Mouse (Mus musculus): ENCODE data around the gene Gm20388. TPM values are rescaled to one million over a fixed set of nuclear protein-coding genes. Genes with fewer than 3 reads are reported as not detected.

The Gm20388 gene
- total RNA-seq, 1 experiment, result 27.0 TPM

DNA sequence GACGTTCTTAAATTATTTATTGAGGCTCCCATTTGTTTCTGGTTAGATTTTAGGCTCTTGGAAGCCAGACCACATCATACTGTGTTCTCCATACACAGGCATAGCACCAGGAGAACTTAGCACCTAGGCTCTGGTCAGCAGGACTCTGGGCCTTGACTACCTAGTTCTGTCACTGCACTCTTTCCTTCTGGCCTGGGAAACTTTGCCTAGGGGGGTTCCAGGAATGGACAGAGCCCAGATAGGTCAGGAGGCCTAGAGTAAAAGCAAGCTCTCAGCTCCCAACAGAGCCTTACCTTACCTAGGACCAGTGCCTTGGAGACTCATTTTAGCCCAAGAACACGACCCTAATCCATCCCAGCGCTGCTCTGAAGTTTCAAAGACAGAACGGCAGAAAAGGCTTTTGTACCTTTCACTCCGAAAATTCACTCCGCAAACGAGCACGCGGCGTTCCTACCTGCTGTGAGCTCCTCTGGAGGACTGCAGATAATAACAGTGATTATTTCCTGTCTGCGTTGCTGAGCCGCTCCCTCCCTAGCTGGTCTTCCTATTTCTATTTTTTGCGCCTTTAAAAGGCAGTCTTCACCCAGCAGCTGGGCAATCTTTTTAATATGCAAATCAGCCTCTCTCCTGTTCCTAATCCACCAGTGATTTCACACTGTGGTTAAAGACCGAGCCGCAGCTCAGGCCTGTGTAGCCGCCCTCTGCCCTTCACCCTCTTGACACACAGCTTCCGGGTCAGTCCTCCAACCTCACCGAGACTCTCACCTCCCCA, 3843.1 kb downstream of the Gm20388 start:
- no peak overlapping the region; the same call in 1 of the 2 replicates for H3K27ac ChIP-seq (ENCODE audit: insufficient read depth, low read depth, low read length, poor library complexity, severe bottlenecking)
- TF ChIP-seq HCFC1 (IDR thresholded peaks at IDR 0.05; ENCODE audit: borderline replicate concordance, insufficient read depth, low read length) (no peak), ZC3H11A (IDR thresholded peaks at IDR 0.05; ENCODE audit: borderline replicate concordance, low read depth, low read length) (no peak), MAFK (IDR thresholded peaks at IDR 0.05; ENCODE audit: insufficient read depth, low read depth, low read length) (no peak), CHD2 (IDR thresholded peaks at IDR 0.05; ENCODE audit: low read depth, low read length) (no peak), ZNF384 (IDR thresholded peaks at IDR 0.05; ENCODE audit: low read depth, low read length) (no peak)
- peak overlapping the region; percentile 32 to 40 for H3K4me3 ChIP-seq (ENCODE audit: insufficient read depth in 1 of 2, low read depth in 1 of 2, low read length in 2 of 2, poor library complexity in 1 of 2, severe bottlenecking in 1 of 2)
- peaks cover 2 to 35% of the 10 kb centered on the region in 2 experiments; a peak in 3 of 4 replicates for H3K4me1 ChIP-seq (ENCODE audit: control insufficient read depth in 2 of 2, insufficient read depth in 2 of 2, low read length in 2 of 2, poor library complexity in 1 of 2)
- in situ Hi-C loops (cut with MboI; ENCODE audit: low sequenced_read_pairs in 2 of 2, unreplicated experiment in 2 of 2), result no loop called here
- DNase-seq (ENCODE audit: low read depth, low spot score), result no peak
- peak overlapping the region; percentile 26 for H3K9ac ChIP-seq (ENCODE audit: insufficient read depth, low read depth, low read length, poor library complexity, severe bottlenecking)
- no peaks in the 10 kb centered on the region for H3K9me3 ChIP-seq (ENCODE audit: control insufficient read depth, insufficient read depth, low read depth, low read length)
- H3K36me3 ChIP-seq (ENCODE audit: control insufficient read depth, insufficient read depth, low read length, poor library complexity, severe bottlenecking), result no peaks in the 10 kb centered on the region

DNA sequence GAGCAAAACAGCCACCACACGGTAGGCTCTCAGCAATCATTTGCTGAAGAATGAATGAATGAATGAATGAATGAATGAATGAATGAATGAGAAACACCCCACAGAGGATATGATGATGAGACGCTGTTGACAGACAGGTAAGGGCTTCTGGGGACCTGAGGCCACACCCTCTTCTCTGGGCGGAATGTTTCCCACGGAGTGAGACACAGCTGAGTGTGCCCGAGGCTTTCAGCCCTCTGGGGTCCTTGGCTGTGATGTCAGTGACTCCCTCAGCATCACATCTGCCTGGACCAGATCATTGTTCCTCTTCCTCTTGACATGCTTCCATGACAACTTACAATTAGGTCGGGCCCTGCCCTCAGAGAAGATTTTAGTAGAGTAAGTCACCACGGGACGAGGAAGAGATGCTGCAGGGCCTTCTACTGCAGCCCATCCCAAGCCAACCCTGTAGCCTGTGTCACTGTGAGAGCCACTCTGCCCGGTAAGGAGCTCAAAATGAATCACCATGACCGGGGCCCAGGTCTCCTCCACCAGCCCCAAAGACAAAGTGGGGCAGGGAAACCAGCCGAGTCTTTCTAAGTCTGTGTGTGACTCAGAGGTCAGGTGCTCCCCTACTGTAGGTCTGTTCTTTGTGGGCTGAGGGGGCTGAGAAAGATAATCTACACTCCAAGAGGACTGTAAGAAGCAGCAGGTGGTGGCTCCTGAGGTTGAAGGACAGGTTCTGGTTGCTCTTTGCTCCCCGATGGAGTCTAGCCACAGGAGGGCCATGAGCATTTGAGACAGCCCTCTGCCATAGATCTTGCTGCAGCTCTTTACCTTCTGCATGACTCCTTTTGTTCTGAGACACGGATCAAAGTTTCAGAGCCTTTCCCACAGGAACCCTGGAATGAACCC, 3844.1 kb downstream of the Gm20388 start:
- Histone ChIP-seq H3K4me3 (ENCODE audit: insufficient read depth in 1 of 2, low read depth in 1 of 2, low read length in 2 of 2, poor library complexity in 1 of 2, severe bottlenecking in 1 of 2) (no peak overlapping the region; a peak in 1 of 4 replicates), H3K9ac (ENCODE audit: insufficient read depth, low read depth, low read length, poor library complexity, severe bottlenecking) (no peak overlapping the region), H3K36me3 (ENCODE audit: control insufficient read depth, insufficient read depth, low read length, poor library complexity, severe bottlenecking) (no peaks in the 10 kb centered on the region), H3K4me1 (ENCODE audit: control insufficient read depth in 2 of 2, insufficient read depth in 2 of 2, low read length in 2 of 2, poor library complexity in 1 of 2) (peaks cover 4 to 44% of the 10 kb centered on the region in 2 experiments), H3K9me3 (ENCODE audit: control insufficient read depth, insufficient read depth, low read depth, low read length) (no peaks in the 10 kb centered on the region), H3K27ac (ENCODE audit: insufficient read depth, low read depth, low read length, poor library complexity, severe bottlenecking) (no peak overlapping the region)
- TF ChIP-seq ZNF384 (IDR thresholded peaks at IDR 0.05; ENCODE audit: low read depth, low read length) (no peak), CHD2 (IDR thresholded peaks at IDR 0.05; ENCODE audit: low read depth, low read length) (no peak), MAFK (IDR thresholded peaks at IDR 0.05; ENCODE audit: insufficient read depth, low read depth, low read length) (no peak), ZC3H11A (IDR thresholded peaks at IDR 0.05; ENCODE audit: borderline replicate concordance, low read depth, low read length) (no peak), HCFC1 (IDR thresholded peaks at IDR 0.05; ENCODE audit: borderline replicate concordance, insufficient read depth, low read length) (no peak)
- DNase-seq (ENCODE audit: low read depth, low spot score), result no peak
- in situ Hi-C loops (cut with MboI; ENCODE audit: low sequenced_read_pairs in 2 of 2, unreplicated experiment in 2 of 2), result no loop called here

DNA sequence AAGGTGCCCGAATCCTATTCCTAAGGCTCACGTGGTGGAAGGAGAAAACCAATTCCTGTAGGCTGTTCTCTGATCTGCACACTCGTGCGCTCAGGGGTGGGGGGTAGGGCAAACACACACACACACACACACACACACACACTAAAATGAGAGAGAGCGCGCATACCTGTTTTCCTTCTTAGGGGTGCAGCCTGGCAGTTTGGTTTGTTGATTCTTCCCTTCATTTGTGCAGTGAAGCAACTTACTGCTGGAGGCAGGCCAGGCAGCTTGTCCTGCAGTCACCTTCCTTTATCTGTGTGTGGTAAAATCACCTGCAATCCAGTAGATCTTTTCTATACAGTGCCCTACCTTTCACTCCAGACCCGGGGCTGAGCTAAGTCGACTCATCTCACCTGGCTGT, 3846.3 kb downstream of the Gm20388 start:
- H3K9ac ChIP-seq (ENCODE audit: insufficient read depth, low read depth, low read length, poor library complexity, severe bottlenecking), result no peak overlapping the region
- H3K4me1 ChIP-seq (ENCODE audit: control insufficient read depth in 2 of 2, insufficient read depth in 2 of 2, low read length in 2 of 2, poor library complexity in 1 of 2), result peaks cover 9 to 43% of the 10 kb centered on the region in 2 experiments
- H3K36me3 ChIP-seq (ENCODE audit: control insufficient read depth, insufficient read depth, low read length, poor library complexity, severe bottlenecking), result no peaks in the 10 kb centered on the region
- H3K4me3 ChIP-seq (ENCODE audit: insufficient read depth in 1 of 2, low read depth in 1 of 2, low read length in 2 of 2, poor library complexity in 1 of 2, severe bottlenecking in 1 of 2), result no peak overlapping the region
- in situ Hi-C loops (cut with MboI; ENCODE audit: low sequenced_read_pairs in 2 of 2, unreplicated experiment in 2 of 2), result no loop called here
- H3K9me3 ChIP-seq (ENCODE audit: control insufficient read depth, insufficient read depth, low read depth, low read length), result no peaks in the 10 kb centered on the region
- no peak for DNase-seq (ENCODE audit: low read depth, low spot score)
- TF ChIP-seq MAFK (IDR thresholded peaks at IDR 0.05; ENCODE audit: insufficient read depth, low read depth, low read length) (no peak), ZNF384 (IDR thresholded peaks at IDR 0.05; ENCODE audit: low read depth, low read length) (no peak)
- no peak overlapping the region for H3K27ac ChIP-seq (ENCODE audit: insufficient read depth, low read depth, low read length, poor library complexity, severe bottlenecking)

GRCm38 (mm10) chr8:123758935-123759334, 3848.3 kb downstream of the Gm20388 start:
- TF ChIP-seq ZC3H11A (IDR thresholded peaks at IDR 0.05; ENCODE audit: borderline replicate concordance, low read depth, low read length), result no peak
- TF ChIP-seq HCFC1 (IDR thresholded peaks at IDR 0.05; ENCODE audit: borderline replicate concordance, insufficient read depth, low read length), result no peak
- TF ChIP-seq ZNF384 (IDR thresholded peaks at IDR 0.05; ENCODE audit: low read depth, low read length), result no peak
- TF ChIP-seq CHD2 (IDR thresholded peaks at IDR 0.05; ENCODE audit: low read depth, low read length), result no peak
- no peak for TF ChIP-seq MAFK (IDR thresholded peaks at IDR 0.05; ENCODE audit: insufficient read depth, low read depth, low read length)
- Histone ChIP-seq H3K4me3 (ENCODE audit: insufficient read depth in 1 of 2, low read depth in 1 of 2, low read length in 2 of 2, poor library complexity in 1 of 2, severe bottlenecking in 1 of 2) (no peak overlapping the region), H3K9ac (ENCODE audit: insufficient read depth, low read depth, low read length, poor library complexity, severe bottlenecking) (no peak overlapping the region), H3K36me3 (ENCODE audit: control insufficient read depth, insufficient read depth, low read length, poor library complexity, severe bottlenecking) (no peaks in the 10 kb centered on the region), H3K4me1 (ENCODE audit: control insufficient read depth in 2 of 2, insufficient read depth in 2 of 2, low read length in 2 of 2, poor library complexity in 1 of 2) (peaks cover 14 to 36% of the 10 kb centered on the region in 2 experiments), H3K27ac (ENCODE audit: insufficient read depth, low read depth, low read length, poor library complexity, severe bottlenecking) (no peak overlapping the region), H3K9me3 (ENCODE audit: control insufficient read depth, insufficient read depth, low read depth, low read length) (no peaks in the 10 kb centered on the region)
- no peak for DNase-seq (ENCODE audit: low read depth, low spot score)
- in situ Hi-C loops (cut with MboI; ENCODE audit: low sequenced_read_pairs in 2 of 2, unreplicated experiment in 2 of 2), result no loop called here
